Mouse (Mus musculus) lung, embryonic 14.5 days (tissue): Measurements from ENCODE around the gene Cfap61. TPM values are rescaled to one million over a fixed set of nuclear protein-coding genes. Genes with fewer than 3 reads are reported as not detected.

ENCODE experiments used
- ATAC-seq: fragments of 200-750 bp; cut with Nextera tagmentation; 2 replicates; pipeline ENCODE4 v1.8.0; 2017; ENCODE audit warnings: mild to moderate bottlenecking, moderate TSS enrichment, moderate library complexity; ENCODE audit not compliant: insufficient read depth
- DNase-seq: peaks from one replicate; pipeline ENCODE4 v3.0.0-alpha.2; 2015
- H3K27ac ChIP-seq: fragments of 300-500 bp; sonication (generic); 2 replicates; pipeline ENCODE4 v1.5.1; 2014; ENCODE audit warnings: low read depth, mild to moderate bottlenecking, moderate library complexity
- H3K27me3 ChIP-seq: fragments of 300-500 bp; sonication (generic); 2 replicates; pipeline ENCODE4 v1.6.1; 2014; ENCODE audit warnings: low read length, control low read depth; ENCODE audit not compliant: insufficient read depth
- H3K36me3 ChIP-seq: fragments of 300-500 bp; sonication (generic); 2 replicates; pipeline ENCODE4 v1.6.1; 2014; ENCODE audit warnings: control low read depth; ENCODE audit not compliant: insufficient read depth
- H3K4me1 ChIP-seq: fragments of 300-500 bp; sonication (generic); 2 replicates; pipeline ENCODE4 v1.6.1; 2014; ENCODE audit warnings: antibody characterized with exemption, control low read depth; ENCODE audit not compliant: insufficient read depth
- H3K4me2 ChIP-seq: fragments of 300-500 bp; sonication (generic); 2 replicates; pipeline ENCODE4 v1.6.1; 2014; ENCODE audit warnings: mild to moderate bottlenecking
- H3K4me3 ChIP-seq: fragments of 300-500 bp; sonication (generic); 2 replicates; pipeline ENCODE4 v1.5.1; 2014; ENCODE audit warnings: low read depth, low read length
- H3K9ac ChIP-seq: fragments of 300-500 bp; sonication (generic); 2 replicates; pipeline ENCODE4 v1.6.1; 2014
- H3K9me3 ChIP-seq: fragments of 300-500 bp; sonication (generic); 2 replicates; pipeline ENCODE4 v1.6.1; 2016; ENCODE audit warnings: low read depth, low read length, control low read depth
- CTCF ChIP-seq: IDR thresholded peaks from 2 replicates; pipeline ENCODE4 v1.5.1; 2016; ENCODE audit warnings: antibody characterized with exemption, low read depth
- WGBS: fragments of 180-500 bp; shearing (Covaris S2); extraction: QIAGEN DNeasy Blood & Tissue Kit; methylation state at CpG from one replicate; pipeline ENCODE4 v1.1.7; 2014; 5-methylcytosine and 5-hydroxymethylcytosine counted together
- polyA plus RNA-seq: library from polyadenylated mRNA; unstranded; fragments of >200 nt; fragmentation: Nextera tagmentation; extraction: Ambion mirVana; gene quantifications from 2 replicates; pipeline ENCODE4 v1.2.1, GENCODE M21; 2014

The Cfap61 gene
- polyA plus RNA-seq, 1 experiment from 2014 or later: not detected

DNA sequence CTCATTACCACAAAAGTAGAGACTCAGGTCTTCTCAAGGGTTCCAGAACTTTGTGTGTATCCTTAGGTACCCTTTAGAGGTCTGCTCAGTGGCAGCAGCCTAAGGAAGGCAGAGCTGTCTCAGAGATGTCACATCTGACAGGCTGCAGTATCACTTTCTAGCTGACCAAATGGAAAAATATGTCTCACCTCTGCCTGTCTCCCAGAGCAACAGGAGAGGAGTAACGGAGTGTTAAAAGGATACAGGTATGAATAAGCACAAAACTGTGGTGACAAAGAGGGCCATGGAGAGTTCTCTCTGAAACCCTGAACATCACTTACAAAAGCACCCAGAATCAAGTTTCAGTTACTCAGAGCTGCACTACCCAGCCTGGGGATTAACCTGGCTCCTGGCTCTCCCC is 319.8 kb downstream of the Cfap61 start:
- Histone ChIP-seq H3K4me1 (no peaks in the 10 kb centered on the region), H3K36me3 (no peaks in the 10 kb centered on the region), H3K4me2 (no peak overlapping the region), H3K27ac (no peak overlapping the region), H3K9ac (no peak overlapping the region), H3K27me3 (no peaks in the 10 kb centered on the region), H3K4me3 (no peak overlapping the region), H3K9me3 (no peaks in the 10 kb centered on the region)
- no peak for TF ChIP-seq CTCF
- 68% methylated on average over 1 of the region's 1 CpGs for WGBS
- DNase-seq (no peak), ATAC-seq (no peak)

DNA sequence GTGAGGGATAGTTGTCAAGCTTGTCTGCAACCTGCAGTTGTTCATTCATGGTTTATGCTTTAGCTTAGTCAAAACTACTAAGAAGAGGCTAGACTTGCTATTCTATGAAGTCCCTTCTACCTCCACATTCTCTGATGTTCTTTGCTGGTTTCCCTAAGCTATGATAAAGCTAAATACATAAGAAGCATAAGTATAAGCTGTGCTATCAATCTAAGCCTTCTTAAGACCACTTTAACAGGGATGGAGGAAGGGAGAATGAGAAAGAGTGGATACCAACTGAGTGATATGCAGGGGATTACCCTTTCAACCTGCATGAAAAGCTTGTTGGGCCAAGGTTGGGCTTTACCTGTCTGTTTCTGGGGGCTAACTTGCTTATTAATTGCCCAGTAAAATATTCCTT is 321.1 kb downstream of the Cfap61 start:
- Histone ChIP-seq H3K36me3 (no peaks in the 10 kb centered on the region), H3K4me2 (no peak overlapping the region), H3K4me1 (no peaks in the 10 kb centered on the region), H3K4me3 (no peak overlapping the region), H3K27me3 (no peaks in the 10 kb centered on the region), H3K9ac (no peak overlapping the region), H3K9me3 (no peaks in the 10 kb centered on the region), H3K27ac (no peak overlapping the region)
- TF ChIP-seq CTCF: no peak
- no peak for ATAC-seq
- no peak for DNase-seq

- no peaks in the 10 kb centered on the region for H3K27me3 ChIP-seq
- ATAC-seq (no peak), DNase-seq (peak; percentile 17)
- no peaks in the 10 kb centered on the region for H3K4me1 ChIP-seq
- H3K9me3 ChIP-seq: no peaks in the 10 kb centered on the region
- H3K4me2 ChIP-seq: no peak overlapping the region
- no peak overlapping the region for H3K4me3 ChIP-seq
- no peak overlapping the region for H3K27ac ChIP-seq
- TF ChIP-seq CTCF: peak; percentile 38
- WGBS: 54% methylated on average over 3 of the region's 3 CpGs
- H3K9ac ChIP-seq: no peak overlapping the region
- H3K36me3 ChIP-seq: no peaks in the 10 kb centered on the region
These were observed 321.8 kb downstream of the Cfap61 start for GRCm38 (mm10) chr2:146256321-146256875.

GRCm38 (mm10) chr2:146257037-146257436 is 322.5 kb downstream of the Cfap61 start:
- H3K36me3 ChIP-seq: no peaks in the 10 kb centered on the region
- H3K9ac ChIP-seq: no peak overlapping the region
- no peaks in the 10 kb centered on the region for H3K4me1 ChIP-seq
- H3K9me3 ChIP-seq: no peaks in the 10 kb centered on the region
- H3K27ac ChIP-seq: no peak overlapping the region
- WGBS: 22% methylated on average over 3 of the region's 3 CpGs
- ATAC-seq (peak; percentile 65; the same call in 1 of the 2 replicates), DNase-seq (peak; percentile 30)
- H3K4me3 ChIP-seq: no peak overlapping the region
- no peak overlapping the region for H3K4me2 ChIP-seq
- no peak for TF ChIP-seq CTCF
- H3K27me3 ChIP-seq: no peaks in the 10 kb centered on the region

GRCm38 (mm10) chr2:146257609-146258008 is 323.0 kb downstream of the Cfap61 start:
- no peak for TF ChIP-seq CTCF
- Histone ChIP-seq H3K4me1 (no peaks in the 10 kb centered on the region), H3K4me3 (no peak overlapping the region), H3K27ac (no peak overlapping the region), H3K4me2 (no peak overlapping the region), H3K9ac (no peak overlapping the region), H3K27me3 (no peaks in the 10 kb centered on the region), H3K36me3 (no peaks in the 10 kb centered on the region), H3K9me3 (no peaks in the 10 kb centered on the region)
- no peak for ATAC-seq
- WGBS: 78% methylated on average over 3 of the region's 3 CpGs
- DNase-seq: no peak

- DNase-seq (no peak), ATAC-seq (0 out of 2 replicates have a peak, but pooled peaks have one; percentile 14)
- H3K9me3 ChIP-seq: no peaks in the 10 kb centered on the region
- TF ChIP-seq CTCF: no peak
- H3K9ac ChIP-seq: no peak overlapping the region
- no peak overlapping the region for H3K4me3 ChIP-seq
- WGBS: 32% methylated on average over 10 of the region's 10 CpGs
- H3K36me3 ChIP-seq: no peaks in the 10 kb centered on the region
- no peaks in the 10 kb centered on the region for H3K4me1 ChIP-seq
- H3K4me2 ChIP-seq: no peak overlapping the region
- no peaks in the 10 kb centered on the region for H3K27me3 ChIP-seq
- no peak overlapping the region for H3K27ac ChIP-seq
These were observed 324.3 kb downstream of the Cfap61 start for GRCm38 (mm10) chr2:146258736-146259469.

GRCm38 (mm10) chr2:146259787-146260560 is 325.4 kb downstream of the Cfap61 start:
- no peak for DNase-seq
- ATAC-seq: no peak

More at GRCm38 (mm10) chr2:146259787-146260560, 325.4 kb downstream of the Cfap61 start:
- Histone ChIP-seq H3K9me3 (no peaks in the 10 kb centered on the region), H3K27ac (no peak overlapping the region), H3K4me1 (no peaks in the 10 kb centered on the region), H3K36me3 (no peaks in the 10 kb centered on the region), H3K4me2 (no peak overlapping the region), H3K9ac (no peak overlapping the region), H3K4me3 (no peak overlapping the region), H3K27me3 (no peaks in the 10 kb centered on the region)
- no peak for TF ChIP-seq CTCF
- 46% methylated on average over 18 of the region's 18 CpGs for WGBS
